Comparison of ENCODE assay signal across 8 mouse cellular contexts in the genomic region with DNA sequence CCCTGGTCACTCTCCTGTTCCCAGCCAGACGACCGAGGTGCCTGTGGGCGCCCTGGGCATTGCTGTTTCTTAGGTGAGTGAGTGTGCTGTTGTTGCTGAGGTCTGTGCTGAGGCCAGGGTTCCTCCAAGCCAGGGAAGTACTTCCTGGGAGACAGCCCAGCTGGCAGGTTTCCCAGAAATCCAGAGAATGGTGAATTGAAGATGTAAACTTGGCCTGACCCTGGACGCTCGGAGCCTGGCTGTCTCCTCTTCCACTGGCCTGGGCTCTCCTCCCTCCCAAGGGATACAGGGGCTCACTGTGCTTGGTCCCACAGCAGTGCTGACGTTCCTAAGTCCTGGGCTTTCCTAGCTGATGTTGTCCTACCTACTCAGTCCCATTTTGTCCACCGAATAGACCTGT. TPM values are rescaled to one million over a fixed set of nuclear protein-coding genes. Genes with fewer than 3 reads are reported as not detected.
DNase-seq lines count a peak whose midpoint lies in the region; ATAC-seq and TF ChIP-seq lines count a peak whose summit lies in the region.

No protein-coding gene starts in this region.

- H3K4me3 ChIP-seq in forebrain, postnatal 0 days (ENCODE audit: low read depth, low read length): no peak overlapping the region
- no peak overlapping the region for H3K4me3 ChIP-seq in forebrain, embryonic 16.5 days (replicated peaks; ENCODE audit: low read length)
- H3K4me3 ChIP-seq in small intestine, adult 2 months (ENCODE audit: low read depth, low read length): no peak overlapping the region

- WGBS in forebrain, postnatal 0 days: 43% methylated on average over 7 of the region's 7 CpGs
- WGBS in forebrain, embryonic 16.5 days: 48% methylated on average over 7 of the region's 7 CpGs
- WGBS in small intestine, adult 2 months: 34% methylated on average over 7 of the region's 7 CpGs

- H3K27me3 ChIP-seq in forebrain, postnatal 0 days (ENCODE audit: insufficient read depth, low read length): no peaks in the 10 kb centered on the region
- no peaks in the 10 kb centered on the region for H3K27me3 ChIP-seq in forebrain, embryonic 16.5 days (replicated peaks; ENCODE audit: control insufficient read depth, insufficient read depth, low read length)
- H3K27me3 ChIP-seq in small intestine, adult 2 months (ENCODE audit: control insufficient read depth, insufficient read depth, low read length): no peaks in the 10 kb centered on the region

- H3K9ac ChIP-seq in forebrain, postnatal 0 days: no peak overlapping the region
- no peak overlapping the region for H3K9ac ChIP-seq in forebrain, embryonic 16.5 days (replicated peaks; ENCODE audit: low read depth, low read length)

- H3K36me3 ChIP-seq in forebrain, postnatal 0 days (ENCODE audit: insufficient read depth): no peaks in the 10 kb centered on the region; the same call in 1 of the 2 replicates
- no peaks in the 10 kb centered on the region for H3K36me3 ChIP-seq in forebrain, embryonic 16.5 days (ENCODE audit: control insufficient read depth, insufficient read depth)
- H3K36me3 ChIP-seq in small intestine, adult 2 months (ENCODE audit: control insufficient read depth, insufficient read depth, low read length): peaks cover 55% of the 10 kb centered on the region

- TF ChIP-seq POLR2A in small intestine, adult 2 months (IDR thresholded peaks at IDR 0.05; ENCODE audit: low read depth, low read length): no peak; the same call in 1 of the 2 replicates

- H3K4me1 ChIP-seq in forebrain, postnatal 0 days (ENCODE audit: insufficient read depth): no peaks in the 10 kb centered on the region
- peaks cover 12% of the 10 kb centered on the region for H3K4me1 ChIP-seq in forebrain, embryonic 16.5 days (replicated peaks; ENCODE audit: control insufficient read depth, insufficient read depth, low read length)
- H3K4me1 ChIP-seq in small intestine, adult 2 months (ENCODE audit: control insufficient read depth, insufficient read depth, insufficient read length, low read length): peaks cover 10% of the 10 kb centered on the region

- DNase-seq in forebrain, postnatal 0 days: no peak
- peak; percentile 81 for DNase-seq in 3134 (ENCODE audit: extremely low read depth, insufficient read length, low spot score)
- peak; percentile 24 to 60 for DNase-seq in cerebellum, postnatal 25 days
- DNase-seq in kidney, postnatal 14 days: peak; percentile 82
- DNase-seq in spleen, postnatal 36 days (ENCODE audit: low spot score in 2 of 2): no peak
- DNase-seq in thymus, adult 18-20 months: no peak

- no peak overlapping the region for H3K4me2 ChIP-seq in forebrain, postnatal 0 days (ENCODE audit: low read depth)
- H3K4me2 ChIP-seq in forebrain, embryonic 16.5 days (ENCODE audit: low read length): no peak overlapping the region

- no peaks in the 10 kb centered on the region for H3K9me3 ChIP-seq in forebrain, postnatal 0 days (ENCODE audit: low read length)
- H3K9me3 ChIP-seq in forebrain, embryonic 16.5 days (ENCODE audit: control insufficient read depth, low read length): no peaks in the 10 kb centered on the region

- no peak for TF ChIP-seq CTCF in forebrain, postnatal 0 days (IDR thresholded peaks at IDR 0.05; ENCODE audit: low read depth)
- TF ChIP-seq CTCF in small intestine, adult 2 months (IDR thresholded peaks at IDR 0.05; ENCODE audit: extremely low read depth, insufficient read length, insufficient replicate concordance, low read depth, low read length): no peak

- ATAC-seq in forebrain, postnatal 0 days: peak; percentile 56
- no peak for ATAC-seq in forebrain, embryonic 16.5 days

- no peak overlapping the region for H3K27ac ChIP-seq in forebrain, postnatal 0 days (ENCODE audit: low read depth, low read length)
- no peak overlapping the region for H3K27ac ChIP-seq in forebrain, embryonic 16.5 days (ENCODE audit: low read length)
- H3K27ac ChIP-seq in small intestine, adult 2 months (ENCODE audit: insufficient read depth, low read depth, low read length): peak overlapping the region; percentile 51

RNA-seq across cellular contexts. Expression of a gene that starts 25.1 kb away (rescaled TPM):
- total RNA-seq in forebrain, postnatal 0 days (2014; rRNA removed): 6.0 and 6.9 TPM in 2 replicates
- 3.3 and 4.1 TPM in 2 replicates for polyA plus RNA-seq in forebrain, postnatal 0 days (2015; fragmentation: Nextera tagmentation; extraction: Ambion mirVana)
- 2.4 and 2.5 TPM in 2 replicates for polyA plus RNA-seq in forebrain, embryonic 16.5 days (2015; fragmentation: Nextera tagmentation; extraction: Ambion mirVana)
- polyA plus RNA-seq in small intestine, adult 2 months (2012; rRNA removed): 31.8 and 51.7 TPM in 2 replicates

RNA-seq across cellular contexts. Expression of a gene that starts 26.2 kb away (rescaled TPM):
- 0.95 and 1.2 TPM in 2 replicates for total RNA-seq in forebrain, postnatal 0 days (2014; rRNA removed)
- 0.21 and 0.23 TPM in 2 replicates for polyA plus RNA-seq in forebrain, postnatal 0 days (2015; fragmentation: Nextera tagmentation; extraction: Ambion mirVana)
- 0.22 and 0.37 TPM in 2 replicates for polyA plus RNA-seq in forebrain, embryonic 16.5 days (2015; fragmentation: Nextera tagmentation; extraction: Ambion mirVana)
- 9.4 and 13.4 TPM in 2 replicates for polyA plus RNA-seq in small intestine, adult 2 months (2012; rRNA removed)

Comparison
In these comparisons a context has a peak if more than half of its experiments do, and no peak if none do; other contexts are left out.
1. DNase-seq: peak in 3134 (single experiment), cerebellum, postnatal 25 days (2 of 2) and kidney, postnatal 14 days (single experiment); none in forebrain, postnatal 0 days (single experiment), spleen, postnatal 36 days (0 of 2) and thymus, adult 18-20 months (0 of 2).